Mouse (Mus musculus) kidney, postnatal 36 days (tissue): ENCODE measurements around the gene Pdzd2.

ENCODE experiments used
- DNase-seq, 2 experiments: peaks; one replicate each; pipeline ENCODE4 v3.0.0; 2021 to 2022; ENCODE audit warnings: mixed read lengths in 2 of 2

The Pdzd2 gene

DNA sequence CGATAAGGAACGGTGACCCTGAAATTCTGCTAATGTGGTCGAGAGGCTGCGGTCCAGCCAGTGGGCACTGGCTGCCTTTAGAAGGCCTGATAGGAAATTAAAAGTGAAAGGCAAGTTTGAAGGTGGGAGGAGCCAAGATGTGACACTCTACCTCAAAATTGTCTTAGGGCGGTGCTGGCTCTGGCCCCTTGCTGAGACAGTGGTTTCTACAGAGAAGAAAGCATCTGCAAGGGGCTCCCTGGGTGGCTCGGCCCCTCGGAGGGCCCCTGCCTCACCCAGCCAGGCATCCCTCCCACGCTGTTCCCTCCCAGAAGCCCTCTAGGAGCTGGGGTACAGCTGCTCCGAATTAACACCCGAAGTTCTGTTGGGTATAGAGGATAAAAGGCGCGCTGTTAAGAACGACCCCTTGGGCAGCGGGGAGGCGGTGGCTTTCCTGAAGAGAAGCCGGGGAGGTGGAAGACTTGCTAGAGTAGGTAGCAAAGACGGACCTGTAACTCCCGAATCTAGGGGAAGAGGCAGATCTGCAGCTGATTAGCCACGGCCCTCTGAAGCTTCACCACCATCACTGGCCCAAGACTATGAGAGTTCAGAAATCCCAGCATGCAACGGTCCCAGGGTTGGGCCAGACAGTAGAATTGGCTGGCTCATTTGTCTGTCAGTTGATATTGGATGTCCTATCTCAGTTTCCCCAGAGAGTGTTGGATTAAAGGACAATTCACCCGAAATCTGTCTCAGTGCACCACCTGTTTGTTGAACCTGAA is 71.8 kb downstream of the Pdzd2 start:
- DNase-seq = peak in 1 of 2 experiments; percentile 22

GRCm38 (mm10) chr15:12665946-12666345 is 73.8 kb downstream of the Pdzd2 start:
- DNase-seq = no peak

DNA sequence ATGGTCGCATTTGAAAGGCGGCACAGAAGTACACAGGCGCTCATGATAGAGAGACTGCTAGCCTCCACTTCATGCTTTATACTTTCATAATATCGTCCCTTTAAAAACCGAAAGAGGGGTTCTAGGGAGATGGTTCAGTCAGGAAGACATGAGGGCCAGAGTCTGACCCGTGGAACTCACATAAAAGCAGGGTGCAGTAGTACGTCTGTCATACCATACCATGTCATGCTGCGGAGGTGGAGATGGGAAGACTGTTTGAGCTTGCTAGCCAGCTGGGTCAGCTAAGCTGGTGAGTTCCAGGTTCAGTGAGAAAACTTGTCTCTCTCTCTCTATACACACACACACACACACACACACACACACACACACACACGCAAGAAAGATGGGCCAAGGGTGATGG is 76.4 kb downstream of the Pdzd2 start:
- no peak for DNase-seq

GRCm38 (mm10) chr15:12660320-12660719 is 79.4 kb downstream of the Pdzd2 start:
- DNase-seq = no peak

GRCm38 (mm10) chr15:12655959-12656662 is 83.6 kb downstream of the Pdzd2 start:
- no peak for DNase-seq

DNA sequence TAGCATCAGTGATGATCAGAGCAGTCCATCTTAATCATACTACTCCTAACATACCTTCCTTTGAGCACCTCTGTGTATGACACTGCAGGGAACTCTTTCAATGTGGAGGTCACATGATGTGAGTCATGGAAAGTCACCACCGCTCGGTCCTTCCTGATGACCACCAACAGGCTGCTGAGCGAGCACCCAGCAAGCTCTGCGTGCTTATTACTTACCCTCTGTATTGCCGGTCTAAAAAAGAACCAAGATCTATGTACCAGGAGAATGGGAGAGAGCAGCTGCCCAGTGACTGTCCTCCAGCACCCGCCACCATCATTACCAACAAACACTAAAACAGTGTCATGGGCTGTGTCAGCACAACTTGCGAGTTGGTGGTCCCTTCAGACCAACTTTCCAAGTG is 84.4 kb downstream of the Pdzd2 start:
- no peak for DNase-seq

GRCm38 (mm10) chr15:12652336-12653031 is 87.2 kb downstream of the Pdzd2 start:
- peak; percentile 8 to 25 for DNase-seq

DNA sequence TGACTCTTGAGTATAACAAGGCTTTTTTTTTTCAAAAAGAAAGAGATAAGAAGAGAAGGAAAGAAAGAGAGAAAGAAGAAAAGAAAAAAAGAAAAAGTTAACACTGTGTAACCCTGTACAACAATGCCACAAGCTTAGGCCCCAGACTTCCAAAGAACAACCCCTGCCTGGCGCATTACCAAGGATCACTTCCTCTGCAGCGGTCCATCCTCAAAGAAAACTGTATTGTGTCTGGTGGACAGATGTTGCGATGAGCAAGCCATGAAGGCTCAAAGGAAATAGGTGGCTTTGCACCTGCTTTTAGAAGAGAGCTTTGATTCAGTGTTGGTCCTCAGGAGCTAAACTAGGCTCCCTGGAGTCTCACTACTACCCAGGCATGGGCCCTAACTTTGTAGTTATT is 89.5 kb downstream of the Pdzd2 start:
- peak; percentile 18 to 43 for DNase-seq

- no peak for DNase-seq
Measured at GRCm38 (mm10) chr15:12649674-12650073, 90.0 kb downstream of the Pdzd2 start.

DNA sequence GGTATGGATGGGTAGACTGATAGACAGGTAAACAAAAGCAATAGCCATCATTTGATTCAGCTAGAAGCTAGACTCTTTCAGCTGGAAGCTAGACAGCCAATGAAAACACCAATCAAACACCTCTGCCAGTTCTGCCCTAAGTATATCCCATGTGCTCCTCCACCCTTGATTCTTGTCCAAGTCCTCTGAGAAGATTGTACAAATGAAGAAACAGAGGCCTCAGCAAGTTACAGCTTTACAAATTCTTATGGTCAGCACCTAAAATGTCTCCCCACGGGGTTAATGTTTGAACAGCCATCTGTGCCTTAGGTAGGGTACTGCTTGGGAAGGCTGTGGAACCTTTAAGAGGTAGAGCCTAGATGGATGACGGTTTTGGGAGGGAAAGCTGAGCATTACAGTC is 90.6 kb downstream of the Pdzd2 start:
- DNase-seq = peak; percentile 38 to 71

DNA sequence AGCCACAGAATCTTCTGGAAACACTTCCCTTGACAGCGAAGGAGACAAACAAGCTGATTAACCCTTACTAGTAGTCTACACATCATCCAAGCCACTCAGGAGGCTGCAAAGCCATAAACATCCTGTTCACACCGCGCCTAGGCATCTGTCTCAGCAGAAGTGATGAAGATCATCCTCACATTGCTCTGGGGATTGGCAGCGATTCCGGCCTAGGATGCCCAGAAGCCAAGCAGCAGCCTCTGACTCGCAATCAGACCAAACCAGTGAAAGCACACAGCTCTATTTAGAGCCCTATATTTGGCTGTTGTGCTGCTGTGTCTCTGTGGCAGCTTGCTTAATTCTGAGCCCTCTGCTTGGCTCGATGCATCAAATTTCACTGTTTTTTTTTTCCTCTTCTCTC is 99.0 kb downstream of the Pdzd2 start:
- DNase-seq = no peak

DNA sequence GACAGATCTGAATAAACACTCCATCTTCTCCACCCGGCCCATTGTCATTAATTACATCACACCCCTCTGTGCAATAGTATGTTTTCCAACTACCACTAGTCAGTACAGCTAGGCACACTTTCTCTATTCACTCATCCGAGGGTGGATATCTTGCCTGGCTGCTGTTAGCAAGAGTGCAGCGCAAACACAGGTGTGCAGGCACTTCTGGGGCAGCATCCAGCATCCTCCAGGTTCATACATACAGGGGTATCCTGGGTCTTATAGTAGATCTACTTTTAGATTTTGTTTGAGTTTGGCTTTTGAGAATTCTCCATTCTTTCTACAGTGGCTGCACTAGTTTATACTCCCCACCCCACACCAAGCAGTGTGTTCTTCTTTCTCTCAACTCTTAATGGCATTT is 99.9 kb downstream of the Pdzd2 start:
- DNase-seq = no peak

GRCm38 (mm10) chr15:12639181-12639580 is 100.5 kb downstream of the Pdzd2 start:
- no peak for DNase-seq

- DNase-seq = no peak
Measured at GRCm38 (mm10) chr15:12638370-12639030, 101.2 kb downstream of the Pdzd2 start.

DNA sequence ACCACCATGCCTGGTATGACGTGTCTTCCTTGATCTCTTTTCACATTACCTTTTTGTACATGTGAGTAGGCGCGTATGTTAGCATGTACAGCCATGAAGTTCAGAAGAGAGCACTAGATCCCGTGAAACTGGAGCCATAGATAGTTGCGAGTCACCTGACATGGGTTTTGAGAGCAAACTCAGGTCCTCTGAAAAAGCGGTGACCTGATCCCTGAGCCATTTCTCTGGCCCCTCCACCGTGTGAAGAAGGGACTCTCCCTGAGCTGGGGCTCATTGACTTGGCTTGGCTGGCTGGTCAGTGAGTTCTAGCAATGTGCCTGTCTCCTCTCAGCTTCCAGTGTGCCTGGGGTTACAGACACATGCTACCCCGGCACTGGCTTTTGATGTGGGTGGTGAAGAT is 102.2 kb downstream of the Pdzd2 start:
- DNase-seq = no peak

DNA sequence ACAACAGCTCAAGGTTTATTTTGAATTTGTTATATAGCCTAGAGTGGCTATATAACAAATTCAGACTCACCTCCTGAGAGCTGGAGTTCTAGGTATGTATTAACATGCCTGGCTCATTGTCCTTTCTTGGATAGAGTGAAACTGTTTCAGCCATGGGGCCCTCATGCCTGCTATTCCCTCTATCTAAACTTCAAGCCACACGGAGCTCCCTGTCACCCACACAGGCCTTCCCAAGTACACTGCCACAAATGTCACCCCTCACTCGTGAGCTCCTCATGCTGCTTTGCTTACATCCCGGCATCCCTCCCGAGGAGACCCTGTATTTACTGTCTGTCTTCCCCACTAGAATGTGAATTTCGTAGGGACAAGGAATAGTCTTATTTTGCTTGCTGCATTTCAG is 103.3 kb downstream of the Pdzd2 start:
- no peak for DNase-seq

GRCm38 (mm10) chr15:12634921-12635320 is 104.8 kb downstream of the Pdzd2 start:
- DNase-seq = no peak

GRCm38 (mm10) chr15:12629164-12629563 is 110.6 kb downstream of the Pdzd2 start:
- no peak for DNase-seq

- no peak for DNase-seq
Measured at GRCm38 (mm10) chr15:12628451-12628850, 111.3 kb downstream of the Pdzd2 start.

GRCm38 (mm10) chr15:12626930-12627329 is 112.8 kb downstream of the Pdzd2 start:
- DNase-seq = no peak

DNA sequence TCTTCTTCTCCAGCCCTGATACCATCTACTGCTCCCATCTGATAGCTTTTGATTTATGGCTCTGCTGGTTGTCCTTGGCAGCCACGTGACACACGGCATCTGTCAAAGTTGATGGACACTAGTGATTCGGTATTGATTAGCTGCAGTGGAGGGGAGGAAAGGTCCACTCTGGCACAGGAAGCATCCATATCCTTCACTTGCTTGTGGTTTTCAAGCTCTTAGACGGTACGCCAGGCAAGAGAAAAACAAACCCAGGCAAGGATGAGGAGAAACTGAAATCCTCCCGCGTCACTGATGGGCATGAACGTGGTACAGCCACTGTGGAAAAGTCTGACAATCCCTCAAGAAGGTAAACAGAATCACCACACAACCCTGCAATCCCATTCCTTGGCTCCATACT is 113.6 kb downstream of the Pdzd2 start:
- no peak for DNase-seq

DNA sequence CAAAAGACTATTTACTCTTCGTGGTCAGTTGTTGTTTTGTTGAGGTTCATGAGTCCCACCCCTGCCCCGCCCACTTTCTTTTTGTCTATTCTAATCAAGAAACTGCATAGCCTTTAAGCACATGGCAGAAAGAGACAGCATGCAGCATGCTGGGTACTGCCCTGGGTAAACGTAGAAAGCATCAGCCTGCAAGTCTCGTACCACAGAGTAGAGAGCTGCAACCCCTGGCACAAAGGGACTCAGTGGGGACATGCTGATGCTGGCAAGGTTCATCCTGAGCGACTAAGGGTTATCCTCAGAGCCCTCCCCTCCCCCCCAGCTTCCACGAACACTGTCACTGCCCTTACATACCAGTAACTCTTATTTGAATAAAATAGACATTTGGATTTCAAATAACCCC is 114.2 kb downstream of the Pdzd2 start:
- DNase-seq = no peak

DNA sequence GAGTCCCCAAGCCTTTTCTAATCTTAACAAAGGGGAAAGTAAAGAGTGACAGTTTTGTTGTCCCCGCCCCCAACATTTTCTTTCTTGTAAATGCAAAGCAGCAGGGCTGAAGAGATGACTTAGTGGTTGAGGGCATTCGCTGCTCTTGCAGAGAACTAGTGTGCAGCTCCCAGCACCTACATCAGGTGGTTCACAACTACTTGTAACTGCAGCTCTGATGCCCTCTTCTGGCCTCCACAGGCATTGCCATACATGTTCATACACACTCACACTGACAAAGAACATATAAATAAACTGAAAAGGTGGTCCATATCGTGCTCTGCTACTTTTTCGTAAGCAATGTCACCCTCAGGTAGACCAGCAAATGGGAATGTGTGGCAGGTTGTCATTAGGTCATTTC is 116.2 kb downstream of the Pdzd2 start:
- no peak for DNase-seq
